Mouse (Mus musculus): Measurements from ENCODE around the gene Ccdc40.
"Not testable (repeated sequence)": the region's sequence is repeated elsewhere in the genome, so short reads cannot be mapped to it uniquely, and the experiment has no call there.

Gene Ccdc40

GRCm38 (mm10) chr11:119237568-119238304 is 9.4 kb downstream of the Ccdc40 start:
- no peak for DNase-seq

GRCm38 (mm10) chr11:119238305-119238721 is 9.9 kb downstream of the Ccdc40 start:
- DNase-seq = peak; percentile 72

GRCm38 (mm10) chr11:119239480-119239879 is 11.1 kb downstream of the Ccdc40 start:
- DNase-seq = no peak

GRCm38 (mm10) chr11:119245543-119245942 is 17.2 kb downstream of the Ccdc40 start:
- not testable (repeated sequence) for DNase-seq

GRCm38 (mm10) chr11:119249011-119249410 is 20.6 kb downstream of the Ccdc40 start:
- peak; percentile 85 for DNase-seq

- DNase-seq = no peak
These were observed 22.6 kb downstream of the Ccdc40 start for GRCm38 (mm10) chr11:119250998-119251397.

- DNase-seq = peak; percentile 59
These were observed 24.6 kb downstream of the Ccdc40 start for GRCm38 (mm10) chr11:119252854-119253541.

- DNase-seq = not testable (repeated sequence)
These were observed 28.2 kb downstream of the Ccdc40 start for GRCm38 (mm10) chr11:119256557-119256956.

- no peak for DNase-seq
These were observed 29.8 kb downstream of the Ccdc40 start for GRCm38 (mm10) chr11:119258216-119258571.

GRCm38 (mm10) chr11:119258572-119259322 is 30.4 kb downstream of the Ccdc40 start:
- DNase-seq = peak; percentile 73

- no peak for DNase-seq
These were observed 31.6 kb downstream of the Ccdc40 start for GRCm38 (mm10) chr11:119259977-119260376.

GRCm38 (mm10) chr11:119264413-119264812 is 36.0 kb downstream of the Ccdc40 start:
- DNase-seq = no peak

GRCm38 (mm10) chr11:119265811-119266210 is 37.4 kb downstream of the Ccdc40 start:
- DNase-seq = no peak

- DNase-seq = peak; percentile 36
These were observed 38.9 kb downstream of the Ccdc40 start for GRCm38 (mm10) chr11:119267241-119267674.

- DNase-seq = peak; percentile 97
These were observed 39.6 kb downstream of the Ccdc40 start, which contains the start of gene Gaa for GRCm38 (mm10) chr11:119267768-119268556. Gene Gaa, plus strand, starts transcription at chr11:119267887.

GRCm38 (mm10) chr11:119268557-119269195 is 40.3 kb downstream of the Ccdc40 start:
- no peak for DNase-seq

GRCm38 (mm10) chr11:119272492-119272891 is 44.1 kb downstream of the Ccdc40 start:
- not testable (repeated sequence) for DNase-seq

- DNase-seq = no peak
These were observed 45.0 kb downstream of the Ccdc40 start for GRCm38 (mm10) chr11:119273186-119273930.

- no peak for DNase-seq
These were observed 52.7 kb downstream of the Ccdc40 start for GRCm38 (mm10) chr11:119281030-119281429.

- peak; percentile 61 for DNase-seq
These were observed 57.6 kb downstream of the Ccdc40 start for GRCm38 (mm10) chr11:119285791-119286527.
